Mouse (Mus musculus) limb, embryonic 14.5 days (tissue): ENCODE measurements around the gene Ncaph2. TPM values are rescaled to one million over a fixed set of nuclear protein-coding genes. Genes with fewer than 3 reads are reported as not detected.

Experiments used
- ATAC-seq: fragments of 200-750 bp; cut with Nextera tagmentation; 2 replicates; pipeline ENCODE4 v1.8.0; 2017; ENCODE audit warnings: low read depth, moderate number of reproducible peaks, moderate TSS enrichment; ENCODE audit not compliant: low FRiP score
- DNase-seq: peaks from one replicate; pipeline ENCODE4 v3.0.0-alpha.2; 2015; ENCODE audit warnings: low spot score
- H3K27ac ChIP-seq: fragments of 300-500 bp; sonication (generic); replicated peaks from 2 replicates; pipeline ENCODE4 v1.5.1; 2014; ENCODE audit warnings: low read depth, mild to moderate bottlenecking, low read length, moderate library complexity, mixed read lengths
- H3K27me3 ChIP-seq: fragments of 300-500 bp; sonication (generic); 2 replicates; pipeline ENCODE4 v1.6.1; 2014; ENCODE audit warnings: low read length, mixed read lengths; ENCODE audit not compliant: control insufficient read depth, insufficient read depth
- H3K36me3 ChIP-seq: fragments of 300-500 bp; sonication (generic); 2 replicates; pipeline ENCODE4 v1.6.1; 2014; ENCODE audit warnings: mild to moderate bottlenecking, low read length, moderate library complexity, mixed read lengths; ENCODE audit not compliant: control insufficient read depth, insufficient read depth
- H3K4me1 ChIP-seq: fragments of 300-500 bp; sonication (generic); 2 replicates; pipeline ENCODE4 v1.6.1; 2014; ENCODE audit warnings: antibody characterized with exemption, low read length, mixed read lengths; ENCODE audit not compliant: control insufficient read depth, insufficient read depth
- H3K4me2 ChIP-seq: fragments of 300-500 bp; sonication (generic); replicated peaks from 2 replicates; pipeline ENCODE4 v1.6.1; 2014; ENCODE audit warnings: low read depth, mild to moderate bottlenecking, low read length, moderate library complexity; ENCODE audit not compliant: severe bottlenecking
- H3K4me3 ChIP-seq: fragments of 300-500 bp; sonication (generic); replicated peaks from 2 replicates; pipeline ENCODE4 v1.5.1; 2014; ENCODE audit warnings: low read length
- H3K9ac ChIP-seq: fragments of 300-500 bp; sonication (generic); 2 replicates; pipeline ENCODE4 v1.6.1; 2014; ENCODE audit warnings: mild to moderate bottlenecking, low read depth, low read length, moderate library complexity; ENCODE audit not compliant: severe bottlenecking
- H3K9me3 ChIP-seq: fragments of 300-500 bp; sonication (generic); 2 replicates; pipeline ENCODE4 v1.6.1; 2016; ENCODE audit warnings: low read length; ENCODE audit not compliant: control insufficient read depth
- POLR2A ChIP-seq: fragments of 200-500 bp; IDR thresholded peaks from 2 replicates; pipeline ENCODE4 v1.8.0; 2012; ENCODE audit warnings: inconsistent platforms, mild to moderate bottlenecking, moderate library complexity, borderline replicate concordance; ENCODE audit not compliant: insufficient read depth, insufficient read length; ENCODE audit errors: extremely low read depth
- WGBS: fragments of 180-500 bp; shearing (Covaris S2); extraction: QIAGEN DNeasy Blood & Tissue Kit; methylation state at CpG from one replicate; pipeline ENCODE4 v1.1.7; 2014; 5-methylcytosine and 5-hydroxymethylcytosine counted together
- polyA plus RNA-seq, 2 experiments: library from polyadenylated mRNA; depleted of rRNA in 1 of 2; stranded (reverse) in 1 of 2; unstranded in 1 of 2; fragments of >200 nt; fragmentation: Nextera tagmentation in 1 of 2; extraction: Ambion mirVana in 1 of 2; gene quantifications; 2 replicates each; pipeline versions ENCODE4 v1.2.1 to v1.2.3; 2012 to 2014

Ncaph2 gene
- polyA plus RNA-seq, 2 experiments, result 145 to 153 TPM

GRCm38 (mm10) chr15:89334774-89335537 is 20.6 kb upstream of the Ncaph2 start:
- DNase-seq (no peak), ATAC-seq (no peak)
- H3K9ac ChIP-seq, result no peak overlapping the region
- H3K9me3 ChIP-seq, result no peaks in the 10 kb centered on the region
- H3K4me1 ChIP-seq, result no peaks in the 10 kb centered on the region
- no peaks in the 10 kb centered on the region for H3K36me3 ChIP-seq
- WGBS, result 80% methylated on average over 17 of the region's 17 CpGs
- H3K4me2 ChIP-seq, result no peak overlapping the region
- H3K4me3 ChIP-seq, result no peak overlapping the region
- no peaks in the 10 kb centered on the region for H3K27me3 ChIP-seq
- TF ChIP-seq POLR2A, result no peak
- H3K27ac ChIP-seq, result no peak overlapping the region

- WGBS, result 82% methylated on average over 14 of the region's 14 CpGs
- TF ChIP-seq POLR2A, result no peak
- H3K9me3 ChIP-seq, result no peaks in the 10 kb centered on the region
- H3K4me1 ChIP-seq, result no peaks in the 10 kb centered on the region
- no peaks in the 10 kb centered on the region for H3K27me3 ChIP-seq
- H3K4me3 ChIP-seq, result no peak overlapping the region
- DNase-seq, result no peak
- ATAC-seq, result no peak
- no peak overlapping the region for H3K9ac ChIP-seq
- H3K36me3 ChIP-seq, result no peaks in the 10 kb centered on the region
- H3K27ac ChIP-seq, result no peak overlapping the region
- H3K4me2 ChIP-seq, result no peak overlapping the region
These were observed 19.1 kb upstream of the Ncaph2 start for GRCm38 (mm10) chr15:89336422-89336821.

- Histone ChIP-seq H3K9me3 (no peaks in the 10 kb centered on the region), H3K9ac (no peak overlapping the region), H3K4me3 (no peak overlapping the region), H3K27ac (no peak overlapping the region), H3K36me3 (no peaks in the 10 kb centered on the region), H3K4me1 (no peaks in the 10 kb centered on the region), H3K4me2 (no peak overlapping the region), H3K27me3 (no peaks in the 10 kb centered on the region)
- no peak for DNase-seq
- 91% methylated on average over 2 of the region's 2 CpGs for WGBS
- no peak for TF ChIP-seq POLR2A
- no peak for ATAC-seq
These were observed 15.8 kb upstream of the Ncaph2 start for GRCm38 (mm10) chr15:89339696-89340095.

- H3K4me2 ChIP-seq, result no peak overlapping the region
- no peaks in the 10 kb centered on the region for H3K9me3 ChIP-seq
- no peak overlapping the region for H3K4me3 ChIP-seq
- H3K27ac ChIP-seq, result no peak overlapping the region
- H3K27me3 ChIP-seq, result no peaks in the 10 kb centered on the region
- 72% methylated on average over 3 of the region's 3 CpGs for WGBS
- DNase-seq, result no peak
- H3K36me3 ChIP-seq, result no peaks in the 10 kb centered on the region
- no peak overlapping the region for H3K9ac ChIP-seq
- H3K4me1 ChIP-seq, result no peaks in the 10 kb centered on the region
- no peak for ATAC-seq
- TF ChIP-seq POLR2A, result no peak
These were observed 15.4 kb upstream of the Ncaph2 start for GRCm38 (mm10) chr15:89340136-89340535.

GRCm38 (mm10) chr15:89341678-89342077 is 13.8 kb upstream of the Ncaph2 start:
- WGBS, result 42% methylated on average over 1 of the region's 1 CpGs

More at GRCm38 (mm10) chr15:89341678-89342077, 13.8 kb upstream of the Ncaph2 start:
- TF ChIP-seq POLR2A, result no peak
- H3K27me3 ChIP-seq, result no peaks in the 10 kb centered on the region
- H3K4me3 ChIP-seq, result no peak overlapping the region
- no peaks in the 10 kb centered on the region for H3K9me3 ChIP-seq
- H3K36me3 ChIP-seq, result no peaks in the 10 kb centered on the region
- no peak for ATAC-seq
- no peak overlapping the region for H3K27ac ChIP-seq
- no peaks in the 10 kb centered on the region for H3K4me1 ChIP-seq
- no peak for DNase-seq
- no peak overlapping the region for H3K9ac ChIP-seq
- H3K4me2 ChIP-seq, result no peak overlapping the region
